Mouse (Mus musculus) small intestine, adult 2 months (tissue): Measurements from ENCODE around the gene Tmcc3.

Experiments used
- CTCF ChIP-seq: fragments of 200-500 bp; IDR thresholded peaks from 2 replicates; pipeline ENCODE4 v1.5.1; 2012; ENCODE audit warnings: low read depth, mild to moderate bottlenecking, control low read depth, inconsistent platforms, low read length, moderate library complexity, mixed read lengths; ENCODE audit not compliant: insufficient replicate concordance, insufficient read length; ENCODE audit errors: extremely low read depth
- POLR2A ChIP-seq: fragments of 200-500 bp; IDR thresholded peaks from 2 replicates; pipeline ENCODE4 v1.6.1; 2012; ENCODE audit warnings: low read depth, mild to moderate bottlenecking, control low read depth, inconsistent platforms, low read length, moderate library complexity

- TF ChIP-seq CTCF = no peak
- no peak for TF ChIP-seq POLR2A
These were observed 210.0 kb downstream of the Tmcc3 start for GRCm38 (mm10) chr10:94521776-94522175.
